Mouse (Mus musculus): ENCODE measurements around the gene Top1.

DNA sequence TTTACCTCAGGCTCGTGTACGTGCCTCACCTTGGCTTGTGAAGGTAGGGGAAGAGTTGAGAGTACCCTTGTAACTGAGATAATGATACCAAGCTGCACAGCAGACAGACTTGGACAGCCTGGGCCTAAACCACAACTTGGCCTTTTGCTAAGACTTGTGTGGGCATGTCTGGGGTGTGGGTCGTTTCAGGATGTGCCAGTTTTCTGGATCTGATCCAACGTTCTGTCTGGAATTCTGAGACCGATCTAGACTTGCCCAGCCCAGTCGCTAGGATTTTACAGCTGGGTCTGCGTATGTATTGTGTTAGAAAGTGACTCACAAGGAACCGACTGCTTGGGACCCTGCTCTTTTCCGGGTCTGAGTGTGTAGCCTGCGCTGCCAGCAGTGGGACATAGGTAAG is 101.4 kb downstream of the Top1 start:
- no peak for TF ChIP-seq E2F4 (IDR thresholded peaks at IDR 0.05; ENCODE audit: insufficient replicate concordance, low read depth, low read length)
- TF ChIP-seq POLR2A (IDR thresholded peaks at IDR 0.05; ENCODE audit: low read depth, low read length): no peak
- TF ChIP-seq SIN3A (IDR thresholded peaks at IDR 0.05; ENCODE audit: low read length): no peak
- no peak for TF ChIP-seq NRF1 (IDR thresholded peaks at IDR 0.05; ENCODE audit: low read depth, low read length)
- TF ChIP-seq ETS1 (conservative IDR thresholded peaks at IDR 0.05; ENCODE audit: low read depth, low read length): no peak
- no peak for TF ChIP-seq CTCF (conservative IDR thresholded peaks at IDR 0.05 in 1 of 2, IDR thresholded peaks at IDR 0.05 in 1 of 2; ENCODE audit: low read depth in 2 of 2, low read length in 2 of 2)

All from CH12.LX (cell line).